Mouse (Mus musculus): ENCODE measurements at regions not wholly inside any gene's neighbourhood (a gene's known extent, or its start where the extent isn't known, plus 50 kb on each side); places are given as distances from the start of the nearest gene placed in this dataset.

GRCm38 (mm10) chr14:72371702-72372277 is 119.8 kb downstream of the Gm9195 start:
- peak; percentile 18 for DNase-seq (ENCODE audit: low read depth, low spot score)

GRCm38 (mm10) chr14:72360829-72361520 is 130.7 kb downstream of the Gm9195 start:
- no peak for DNase-seq (ENCODE audit: low read depth, low spot score)

- no peak for DNase-seq (ENCODE audit: low read depth, low spot score)
These were observed 131.5 kb downstream of the Gm9195 start for GRCm38 (mm10) chr14:72360181-72360580.

GRCm38 (mm10) chr14:72357915-72358314 is 133.7 kb downstream of the Gm9195 start:
- no peak for DNase-seq (ENCODE audit: low read depth, low spot score)

- DNase-seq (ENCODE audit: low read depth, low spot score) = no peak
These were observed 149.5 kb downstream of the Gm9195 start for GRCm38 (mm10) chr14:72342181-72342580.

GRCm38 (mm10) chr14:72341590-72342154 is 150.0 kb downstream of the Gm9195 start:
- no peak for DNase-seq (ENCODE audit: low read depth, low spot score)

- DNase-seq (ENCODE audit: low read depth, low spot score) = no peak
These were observed 153.6 kb downstream of the Gm9195 start for GRCm38 (mm10) chr14:72338046-72338445.

GRCm38 (mm10) chr14:72303856-72304255 is 187.8 kb downstream of the Gm9195 start:
- DNase-seq (ENCODE audit: low read depth, low spot score) = no peak

GRCm38 (mm10) chr14:72300026-72300425 is 191.6 kb downstream of the Gm9195 start:
- DNase-seq (ENCODE audit: low read depth, low spot score) = peak; percentile 25

GRCm38 (mm10) chr14:72294631-72295030 is 197.0 kb downstream of the Gm9195 start:
- no peak for DNase-seq (ENCODE audit: low read depth, low spot score)

- DNase-seq (ENCODE audit: low read depth, low spot score) = peak; percentile 22
These were observed 197.8 kb downstream of the Gm9195 start for GRCm38 (mm10) chr14:72293677-72294387.

- no peak for DNase-seq (ENCODE audit: low read depth, low spot score)
These were observed 198.9 kb downstream of the Gm9195 start for GRCm38 (mm10) chr14:72292656-72293299.

- DNase-seq (ENCODE audit: low read depth, low spot score) = no peak
These were observed 214.3 kb downstream of the Gm9195 start for GRCm38 (mm10) chr14:72277309-72277708.

- DNase-seq (ENCODE audit: low read depth, low spot score) = no peak
These were observed 232.4 kb downstream of the Gm9195 start for GRCm38 (mm10) chr14:72259255-72259654.

GRCm38 (mm10) chr14:72241872-72242271 is 249.8 kb downstream of the Gm9195 start:
- no peak for DNase-seq (ENCODE audit: low read depth, low spot score)

- DNase-seq (ENCODE audit: low read depth, low spot score) = no peak
These were observed 251.4 kb downstream of the Gm9195 start for GRCm38 (mm10) chr14:72240272-72240671.

- no peak for DNase-seq (ENCODE audit: low read depth, low spot score)
These were observed 253.3 kb downstream of the Gm9195 start for GRCm38 (mm10) chr14:72238344-72238743.

- no peak for DNase-seq (ENCODE audit: low read depth, low spot score)
These were observed 257.2 kb downstream of the Gm9195 start for GRCm38 (mm10) chr14:72234234-72235075.

GRCm38 (mm10) chr14:72227853-72228252 is 263.8 kb downstream of the Gm9195 start:
- no peak for DNase-seq (ENCODE audit: low read depth, low spot score)

- DNase-seq (ENCODE audit: low read depth, low spot score) = no peak
These were observed 264.2 kb downstream of the Gm9195 start for GRCm38 (mm10) chr14:72227441-72227840.

- DNase-seq (ENCODE audit: low read depth, low spot score) = no peak
These were observed 264.7 kb downstream of the Gm9195 start for GRCm38 (mm10) chr14:72226946-72227345.
